Mouse (Mus musculus) liver, adult 2 months (tissue): ENCODE measurements around the gene Zbtb8a. TPM values are rescaled to one million over a fixed set of nuclear protein-coding genes. Genes with fewer than 3 reads are reported as not detected.
A peak's percentile ranks its signal among the peaks of the same experiment; 100 is the strongest.
"Not testable (repeated sequence)": the region's sequence is repeated elsewhere in the genome, so short reads cannot be mapped to it uniquely, and the experiment has no call there.

Source experiments
- DNase-seq: peaks from one replicate; pipeline ENCODE4 v3.0.0-alpha.2; 2011; ENCODE audit warnings: low read depth, low spot score; ENCODE audit errors: extremely low read depth
- H3K27ac ChIP-seq: fragments of 200-500 bp; replicated peaks from 2 replicates; pipeline ENCODE4 v1.5.1; 2012; ENCODE audit warnings: low read depth, mild to moderate bottlenecking, control low read depth, inconsistent platforms, low read length; ENCODE audit not compliant: insufficient read depth
- H3K27me3 ChIP-seq: fragments of 200-500 bp; 2 replicates; pipeline ENCODE4 v1.6.1; 2012; ENCODE audit warnings: mild to moderate bottlenecking, moderate library complexity, low read length, inconsistent platforms; ENCODE audit not compliant: control insufficient read depth, insufficient read depth
- H3K36me3 ChIP-seq: fragments of 200-500 bp; 2 replicates; pipeline ENCODE4 v1.6.1; 2012; ENCODE audit warnings: low read length, inconsistent platforms; ENCODE audit not compliant: control insufficient read depth, insufficient read depth
- H3K4me1 ChIP-seq: fragments of 200-500 bp; 2 replicates; pipeline ENCODE4 v1.6.1; 2011; ENCODE audit warnings: low read length; ENCODE audit not compliant: control insufficient read depth, insufficient read depth
- H3K4me3 ChIP-seq: fragments of 200-500 bp; 2 replicates; pipeline ENCODE4 v1.5.1; 2011; ENCODE audit warnings: low read depth, mild to moderate bottlenecking, control low read depth, low read length, moderate library complexity; ENCODE audit not compliant: insufficient read depth
- H3K79me2 ChIP-seq: fragments of 200-500 bp; 2 replicates; pipeline ENCODE4 v1.6.1; 2012; ENCODE audit warnings: inconsistent platforms, mild to moderate bottlenecking, low read length, moderate library complexity; ENCODE audit not compliant: control insufficient read depth, insufficient read depth
- H3K9ac ChIP-seq: fragments of 200-500 bp; 2 replicates; pipeline ENCODE4 v1.6.1; 2012; ENCODE audit warnings: low read depth, mild to moderate bottlenecking, control low read depth, inconsistent platforms, low read length
- CTCF ChIP-seq: fragments of 200-500 bp; IDR thresholded peaks from 2 replicates; pipeline ENCODE4 v1.5.1; 2011; ENCODE audit warnings: low read depth, low read length, control low read depth
- POLR2A ChIP-seq: fragments of 200-500 bp; IDR thresholded peaks from 2 replicates; pipeline ENCODE4 v1.6.1; 2011; ENCODE audit warnings: low read length, control low read depth; ENCODE audit not compliant: insufficient read depth; ENCODE audit errors: extremely low read depth
- WGBS: fragments of 180-500 bp; shearing (Covaris S2); methylation state at CpG from one replicate; pipeline ENCODE4 v1.1.7; 2018; 5-methylcytosine and 5-hydroxymethylcytosine counted together
- polyA plus RNA-seq: library from polyadenylated mRNA; depleted of rRNA; stranded (reverse); fragments of >200 nt; gene quantifications from 2 replicates; pipeline ENCODE4 v1.2.3, GENCODE M21; 2012; rRNA removed
- total RNA-seq: library from RNA; depleted of rRNA; stranded (reverse); fragments of >200 nt; gene quantifications from 2 replicates; pipeline ENCODE4 v1.2.3, GENCODE M21; 2014; rRNA removed

The Zbtb8a gene
- 1.3 and 1.7 TPM in 2 replicates for total RNA-seq
- polyA plus RNA-seq = 1.6 and 1.7 TPM in 2 replicates

GRCm38 (mm10) chr4:129377601-129378390, at the start of gene Zbtb8a:
TSS of gene Zbtb8a (minus strand) at chr4:129378116.
- Histone ChIP-seq H3K4me3 (peak within 1 kb of the TSS; percentile 77), H3K27ac (peak within 1 kb of the TSS; percentile 51), H3K4me1 (no peaks in the 10 kb centered on the region; the same call in 1 of the 2 replicates), H3K9ac (peak within 1 kb of the TSS; percentile 75), H3K79me2 (no peaks in the 10 kb centered on the region; the same call in 1 of the 2 replicates), H3K27me3 (no peaks in the 10 kb centered on the region), H3K36me3 (no peaks in the 10 kb centered on the region)
- peak; percentile 39 for DNase-seq
- TF ChIP-seq CTCF = no peak
- no peak for TF ChIP-seq POLR2A
- WGBS = 2% methylated on average over 65 of the region's 65 CpGs

GRCm38 (mm10) chr4:129418321-129418720, 40.4 kb upstream of the Zbtb8a start:
- Histone ChIP-seq H3K27me3 (no peaks in the 10 kb centered on the region), H3K4me1 (no peaks in the 10 kb centered on the region), H3K36me3 (no peaks in the 10 kb centered on the region), H3K9ac (no peak overlapping the region), H3K4me3 (no peak overlapping the region), H3K27ac (no peak overlapping the region), H3K79me2 (no peaks in the 10 kb centered on the region)
- WGBS = 81% methylated on average over 5 of the region's 5 CpGs
- no peak for TF ChIP-seq POLR2A
- no peak for TF ChIP-seq CTCF
- no peak for DNase-seq

- TF ChIP-seq CTCF (no peak), POLR2A (no peak)
- DNase-seq = no peak
- Histone ChIP-seq H3K4me3 (no peak overlapping the region), H3K4me1 (no peaks in the 10 kb centered on the region), H3K36me3 (no peaks in the 10 kb centered on the region), H3K79me2 (no peaks in the 10 kb centered on the region), H3K27ac (no peak overlapping the region), H3K9ac (no peak overlapping the region), H3K27me3 (no peaks in the 10 kb centered on the region)
- WGBS = 69% methylated on average over 5 of the region's 5 CpGs
These were observed 38.6 kb upstream of the Zbtb8a start for GRCm38 (mm10) chr4:129416478-129416877.

- WGBS = 96% methylated on average over 5 of the region's 5 CpGs
- no peak overlapping the region for H3K27ac ChIP-seq
- no peaks in the 10 kb centered on the region for H3K27me3 ChIP-seq
- H3K79me2 ChIP-seq = no peaks in the 10 kb centered on the region
- no peak overlapping the region for H3K4me3 ChIP-seq
- no peak for DNase-seq
- no peaks in the 10 kb centered on the region for H3K4me1 ChIP-seq
- TF ChIP-seq POLR2A = no peak
- TF ChIP-seq CTCF = peak; percentile 11; the same call in 1 of the 2 replicates
- no peak overlapping the region for H3K9ac ChIP-seq
- no peaks in the 10 kb centered on the region for H3K36me3 ChIP-seq
These were observed 38.0 kb upstream of the Zbtb8a start for GRCm38 (mm10) chr4:129415892-129416291.

- Histone ChIP-seq H3K36me3 (no peaks in the 10 kb centered on the region), H3K27me3 (no peaks in the 10 kb centered on the region), H3K4me1 (no peaks in the 10 kb centered on the region), H3K9ac (no peak overlapping the region), H3K27ac (no peak overlapping the region), H3K4me3 (no peak overlapping the region), H3K79me2 (no peaks in the 10 kb centered on the region)
- DNase-seq = no peak
- TF ChIP-seq CTCF = no peak
These were observed 33.1 kb upstream of the Zbtb8a start for GRCm38 (mm10) chr4:129410991-129411390.

- not testable (repeated sequence) for H3K27me3 ChIP-seq, DNase-seq, H3K9ac ChIP-seq, H3K4me1 ChIP-seq, H3K79me2 ChIP-seq, H3K36me3 ChIP-seq, H3K4me3 ChIP-seq, H3K27ac ChIP-seq
- 91% methylated on average over 3 of the region's 3 CpGs for WGBS
These were observed 32.6 kb upstream of the Zbtb8a start for GRCm38 (mm10) chr4:129410532-129410931.
